Mouse (Mus musculus) spleen, adult 2 months (tissue): ENCODE data around the gene Ttll11. TPM values are rescaled to one million over a fixed set of nuclear protein-coding genes. Genes with fewer than 3 reads are reported as not detected.

Experiments used
- DNase-seq, 2 experiments: peaks; one replicate each; pipeline versions ENCODE4 v3.0.0 to v3.0.0-alpha.2; 2012 to 2021; ENCODE audit warnings: low spot score in 2 of 2, low read depth in 1 of 2
- H3K27ac ChIP-seq: fragments of 200-500 bp; 2 replicates; pipeline ENCODE4 v1.5.1; 2012; ENCODE audit warnings: low read length, inconsistent platforms; ENCODE audit not compliant: insufficient read depth
- H3K27me3 ChIP-seq: fragments of 200-500 bp; 2 replicates; pipeline ENCODE4 v1.6.1; 2012; ENCODE audit warnings: mild to moderate bottlenecking, moderate library complexity, low read length, inconsistent platforms; ENCODE audit not compliant: control insufficient read depth, insufficient read depth
- H3K36me3 ChIP-seq: fragments of 200-500 bp; 2 replicates; pipeline ENCODE4 v1.6.1; 2012; ENCODE audit warnings: mild to moderate bottlenecking, low read length, inconsistent platforms; ENCODE audit not compliant: control insufficient read depth, insufficient read depth
- H3K4me1 ChIP-seq: fragments of 200-500 bp; 2 replicates; pipeline ENCODE4 v1.6.1; 2011; ENCODE audit warnings: inconsistent platforms; ENCODE audit not compliant: control insufficient read depth, insufficient read depth, insufficient read length
- H3K4me3 ChIP-seq: fragments of 200-500 bp; 2 replicates; pipeline ENCODE4 v1.5.1; 2011; ENCODE audit warnings: mild to moderate bottlenecking, inconsistent platforms; ENCODE audit not compliant: insufficient read depth, insufficient read length; ENCODE audit errors: extremely low read depth
- CTCF ChIP-seq: fragments of 200-500 bp; IDR thresholded peaks from 2 replicates; pipeline ENCODE4 v1.5.1; 2011; ENCODE audit warnings: mild to moderate bottlenecking, inconsistent platforms; ENCODE audit not compliant: insufficient read depth, insufficient read length, insufficient replicate concordance; ENCODE audit errors: extremely low read depth
- POLR2A ChIP-seq: fragments of 200-500 bp; IDR thresholded peaks from 2 replicates; pipeline ENCODE4 v1.6.1; 2011; ENCODE audit warnings: low read depth, low read length, inconsistent platforms
- WGBS: fragments of 180-500 bp; shearing (Covaris S2); methylation state at CpG from one replicate; pipeline ENCODE4 v1.1.7; 2018; 5-methylcytosine and 5-hydroxymethylcytosine counted together
- polyA plus RNA-seq: library from polyadenylated mRNA; depleted of rRNA; stranded (reverse); fragments of >200 nt; gene quantifications from 2 replicates; pipeline ENCODE4 v1.2.3, GENCODE M21; 2012

The Ttll11 gene
- polyA plus RNA-seq, 1 experiment, result 1.3 TPM

- H3K27ac ChIP-seq, result no peak overlapping the region
- no peaks in the 10 kb centered on the region for H3K36me3 ChIP-seq
- TF ChIP-seq CTCF (peak; percentile 27; the same call in 1 of the 2 replicates), POLR2A (no peak)
- no peaks in the 10 kb centered on the region for H3K27me3 ChIP-seq
- DNase-seq, result peak; percentile 23 to 36
- H3K4me1 ChIP-seq, result no peaks in the 10 kb centered on the region
- WGBS, result 17% methylated on average over 11 of the region's 11 CpGs
- no peak overlapping the region for H3K4me3 ChIP-seq
Measured at GRCm38 (mm10) chr2:35906174-35906798, 73.4 kb downstream of the Ttll11 start.

DNA sequence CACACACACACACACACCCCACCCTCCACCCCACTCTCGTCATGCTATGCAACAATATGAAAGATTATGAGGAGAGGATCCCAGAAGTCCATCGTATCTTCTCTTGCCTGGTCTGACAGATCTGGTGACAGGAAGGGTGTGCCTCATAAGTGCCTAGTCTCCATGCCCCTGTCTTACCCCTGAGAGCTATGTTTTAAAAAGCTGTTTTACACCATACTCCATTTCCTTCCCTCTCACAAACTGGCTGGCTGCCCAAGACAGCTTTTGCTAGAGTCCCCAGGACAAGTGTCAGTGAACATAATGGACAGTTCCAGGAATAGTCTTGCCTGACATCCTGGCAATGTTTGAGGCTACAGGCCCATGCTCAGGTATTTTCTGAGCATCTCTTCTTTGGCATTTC lies 78.9 kb downstream of the Ttll11 start:
- no peak for TF ChIP-seq POLR2A
- TF ChIP-seq CTCF, result no peak
- H3K36me3 ChIP-seq, result no peaks in the 10 kb centered on the region
- H3K4me1 ChIP-seq, result peaks cover 11% of the 10 kb centered on the region; the same call in 1 of the 2 replicates
- no peak overlapping the region for H3K4me3 ChIP-seq
- H3K27ac ChIP-seq, result no peak overlapping the region
- no peak for DNase-seq
- no peaks in the 10 kb centered on the region for H3K27me3 ChIP-seq
- WGBS, result 38% methylated on average over 2 of the region's 2 CpGs

- 95% methylated on average over 3 of the region's 3 CpGs for WGBS
- Histone ChIP-seq H3K27ac (no peak overlapping the region), H3K4me1 (peaks cover 11% of the 10 kb centered on the region; the same call in 1 of the 2 replicates), H3K27me3 (no peaks in the 10 kb centered on the region), H3K36me3 (no peaks in the 10 kb centered on the region), H3K4me3 (no peak overlapping the region)
- TF ChIP-seq CTCF, result no peak
- no peak for TF ChIP-seq POLR2A
- no peak for DNase-seq
Measured at GRCm38 (mm10) chr2:35899712-35900111, 80.0 kb downstream of the Ttll11 start.

DNA sequence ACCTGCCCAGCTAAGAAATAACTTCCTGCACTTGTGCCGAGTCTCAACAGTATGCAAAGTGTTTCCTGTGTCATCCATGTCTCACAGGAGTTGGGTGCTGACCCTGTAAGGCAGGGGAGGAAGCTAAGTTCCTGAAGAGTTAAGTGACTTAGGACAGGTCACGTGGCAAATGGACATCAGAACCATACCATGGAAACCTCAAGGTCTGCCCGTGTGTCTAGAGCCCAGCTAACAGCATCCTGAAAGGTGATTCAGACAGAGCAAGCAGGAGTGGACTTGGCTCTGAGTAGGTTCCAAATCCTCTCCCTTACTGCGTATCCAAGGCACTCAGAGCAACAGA lies 80.6 kb downstream of the Ttll11 start:
- Histone ChIP-seq H3K4me1 (peaks cover 11% of the 10 kb centered on the region; the same call in 1 of the 2 replicates), H3K4me3 (no peak overlapping the region), H3K27ac (no peak overlapping the region), H3K36me3 (no peaks in the 10 kb centered on the region), H3K27me3 (no peaks in the 10 kb centered on the region)
- TF ChIP-seq POLR2A (no peak), CTCF (no peak)
- no peak for DNase-seq
- 35% methylated on average over 4 of the region's 4 CpGs for WGBS

DNA sequence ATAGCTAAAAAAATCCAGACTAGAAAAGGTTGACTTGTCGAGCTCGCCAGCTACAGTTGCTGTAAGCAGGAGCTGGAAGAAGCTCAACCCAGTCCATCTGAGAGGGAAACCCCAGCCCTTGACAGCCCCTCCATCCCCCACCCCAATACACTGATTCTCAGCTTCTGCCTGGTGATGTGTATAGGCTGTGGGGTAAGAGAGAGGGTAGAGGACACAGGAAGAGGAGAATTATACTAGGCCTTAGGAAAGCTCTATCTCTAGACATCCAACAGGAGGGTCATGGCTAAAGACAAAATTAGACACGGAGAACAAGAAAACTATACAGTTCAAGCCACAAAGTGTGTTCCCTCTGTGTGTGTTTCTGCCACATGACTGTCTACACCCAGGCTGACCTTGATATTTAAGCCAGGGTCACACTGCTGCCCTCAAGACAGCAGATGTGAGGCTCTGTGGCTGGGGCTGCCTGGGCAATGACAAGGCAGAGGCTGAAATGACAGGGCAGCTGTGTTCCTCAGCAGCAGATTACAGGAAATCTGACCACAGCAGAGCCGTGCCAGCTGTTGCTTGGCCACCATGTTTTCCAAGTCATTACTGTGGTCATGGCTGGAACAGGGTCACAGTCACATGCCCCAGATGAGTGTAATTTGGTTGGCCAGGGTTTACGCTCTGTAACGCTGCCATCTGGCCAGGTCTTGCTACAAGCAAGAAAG lies 81.1 kb downstream of the Ttll11 start:
- Histone ChIP-seq H3K4me1 (peaks cover 11% of the 10 kb centered on the region; the same call in 1 of the 2 replicates), H3K36me3 (no peaks in the 10 kb centered on the region), H3K27ac (no peak overlapping the region), H3K27me3 (no peaks in the 10 kb centered on the region), H3K4me3 (no peak overlapping the region)
- DNase-seq, result no peak
- 36% methylated on average over 6 of the region's 6 CpGs for WGBS
- TF ChIP-seq CTCF, result no peak
- TF ChIP-seq POLR2A, result no peak

DNA sequence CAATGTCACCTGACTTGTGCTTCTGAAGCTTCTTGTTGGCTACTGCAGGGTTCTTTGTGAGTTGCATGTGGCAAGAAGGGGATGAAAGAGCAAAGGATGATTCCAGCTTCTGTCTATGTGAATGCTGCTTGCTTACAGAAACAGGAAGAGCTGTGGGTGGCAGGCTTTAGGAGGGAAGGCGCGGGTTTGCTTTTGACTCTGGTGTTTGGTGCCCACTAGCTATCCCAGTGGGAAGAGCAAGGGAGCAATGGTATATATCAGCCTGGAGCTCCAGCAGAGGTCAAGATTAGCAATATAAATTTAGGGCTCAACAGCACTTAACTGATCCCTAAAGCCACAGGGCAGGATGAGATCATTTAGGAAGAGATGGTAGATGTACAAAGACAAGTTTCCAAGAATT lies 82.6 kb downstream of the Ttll11 start:
- Histone ChIP-seq H3K4me1 (peaks cover 11% of the 10 kb centered on the region; the same call in 1 of the 2 replicates), H3K27me3 (no peaks in the 10 kb centered on the region), H3K4me3 (no peak overlapping the region), H3K27ac (no peak overlapping the region), H3K36me3 (no peaks in the 10 kb centered on the region)
- no peak for DNase-seq
- 84% methylated on average over 2 of the region's 2 CpGs for WGBS
- no peak for TF ChIP-seq POLR2A
- TF ChIP-seq CTCF, result no peak

DNA sequence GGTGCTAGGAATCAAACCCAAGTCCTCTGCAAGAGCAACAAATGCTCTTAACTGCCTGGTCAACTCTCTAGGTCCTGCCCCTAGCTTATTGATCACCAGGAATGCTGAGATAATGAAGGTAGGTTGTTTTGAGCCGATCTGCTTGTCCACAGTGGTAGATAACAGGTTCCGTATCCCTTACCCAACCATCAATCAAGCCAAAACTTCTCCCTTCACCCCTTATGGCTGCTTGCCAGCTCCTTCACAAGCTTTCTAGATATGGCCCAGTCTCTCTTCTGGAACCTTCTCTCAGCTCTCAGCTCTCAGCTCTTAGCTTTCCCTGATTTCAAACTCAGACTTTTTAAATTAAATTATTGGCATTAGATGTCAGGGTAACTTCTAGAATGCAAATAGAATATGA lies 85.2 kb downstream of the Ttll11 start:
- peaks cover 11% of the 10 kb centered on the region; the same call in 1 of the 2 replicates for H3K4me1 ChIP-seq
- TF ChIP-seq POLR2A, result no peak
- no peak for TF ChIP-seq CTCF
- no peaks in the 10 kb centered on the region for H3K36me3 ChIP-seq
- H3K27me3 ChIP-seq, result no peaks in the 10 kb centered on the region
- DNase-seq, result no peak
- no peak overlapping the region for H3K27ac ChIP-seq
- no peak overlapping the region for H3K4me3 ChIP-seq
- 69% methylated on average over 2 of the region's 2 CpGs for WGBS
